In genomic region chr11:11829161-11830000, GRCm38 (mm10) we compare ENCODE assay signal across 10 mouse cellular contexts. TPM values are rescaled to one million over a fixed set of nuclear protein-coding genes. Genes with fewer than 3 reads are reported as not detected.
DNase-seq lines count a peak whose midpoint lies in the region; ATAC-seq and TF ChIP-seq lines count a peak whose summit lies in the region.
"Had no signal": no experiment of that assay in that cellular context is flagged by ENCODE, and none has a peak within 500 bp of the region (broad histone marks: within the 10 kb centered on the region; RNA-seq: fewer than 3 reads in every experiment).

No protein-coding gene starts in this region.

- TF ChIP-seq POLR2A in heart, adult 2 months (IDR thresholded peaks at IDR 0.05; ENCODE audit: insufficient read depth, low read depth, low read length) = no peak

- 27% methylated on average over 11 of the region's 11 CpGs for WGBS in heart, embryonic 15.5 days
- 60% methylated on average over 11 of the region's 11 CpGs for WGBS in heart, adult 2 months
- 23% methylated on average over 11 of the region's 11 CpGs for WGBS in intestine, embryonic 16.5 days

- intact Hi-C loops in heart, adult 2 months (cut with DNase I) = loop anchor here (10.0 kb wide), 1 partner anchor 375 kb away; no protein-coding TSS in a partner anchor
- intact Hi-C loops in left cerebral cortex, postnatal 4 days (cut with DNase I) = no loop called here

- H3K9me3 ChIP-seq in heart, embryonic 15.5 days (replicated peaks) = no peaks in the 10 kb centered on the region
- no peaks in the 10 kb centered on the region for H3K9me3 ChIP-seq in intestine, embryonic 16.5 days (ENCODE audit: control insufficient read depth, low read length)

- no peak for TF ChIP-seq EP300 in heart, adult 2 months (IDR thresholded peaks at IDR 0.05; ENCODE audit: insufficient read depth, low read depth, low read length)

- H3K36me3 ChIP-seq in heart, embryonic 15.5 days = no peaks in the 10 kb centered on the region
- peaks cover 5% of the 10 kb centered on the region; the same call in 1 of the 2 replicates for H3K36me3 ChIP-seq in heart, adult 2 months (ENCODE audit: control insufficient read depth, insufficient read depth, low read length)
- no peaks in the 10 kb centered on the region for H3K36me3 ChIP-seq in intestine, embryonic 16.5 days (ENCODE audit: control insufficient read depth, insufficient read depth, low read length)

- no peak for TF ChIP-seq CTCF in heart, adult 2 months (IDR thresholded peaks at IDR 0.05)

- peaks cover 86% of the 10 kb centered on the region for H3K4me1 ChIP-seq in heart, embryonic 15.5 days (replicated peaks)
- peaks cover 4% of the 10 kb centered on the region for H3K4me1 ChIP-seq in heart, adult 2 months (ENCODE audit: control insufficient read depth, insufficient read depth, low read length)
- peaks cover 44% of the 10 kb centered on the region for H3K4me1 ChIP-seq in intestine, embryonic 16.5 days (ENCODE audit: control insufficient read depth, insufficient read depth, low read length)

- peak overlapping the region; percentile 93 for H3K27ac ChIP-seq in heart, embryonic 15.5 days
- no peak overlapping the region for H3K27ac ChIP-seq in heart, adult 2 months
- H3K27ac ChIP-seq in intestine, embryonic 16.5 days (ENCODE audit: low read length) = peak overlapping the region; percentile 70
- H3K27ac ChIP-seq: macrophage had no signal

- DNase-seq in heart, adult 2 months = no peak
- DNase-seq in WW6 (ENCODE audit: low read depth, low spot score) = peak; percentile 65
- peak; percentile 51 for DNase-seq in lung, postnatal 25 days (ENCODE audit: low spot score)
- no peak for DNase-seq in adrenal gland, postnatal 10 days
- DNase-seq in left cerebral cortex, adult 8-10 months (ENCODE audit: low spot score in 2 of 2) = no peak
- no peak for DNase-seq in left cerebral cortex, postnatal 4 days

- no peaks in the 10 kb centered on the region for H3K27me3 ChIP-seq in heart, embryonic 15.5 days
- H3K27me3 ChIP-seq in heart, adult 2 months (ENCODE audit: control insufficient read depth, insufficient read depth, low read length) = no peaks in the 10 kb centered on the region
- no peaks in the 10 kb centered on the region for H3K27me3 ChIP-seq in intestine, embryonic 16.5 days (replicated peaks; ENCODE audit: control insufficient read depth, insufficient read depth, low read length)
- H3K27me3 ChIP-seq: CH12.LX had no signal

- no peak overlapping the region for H3K4me3 ChIP-seq in heart, embryonic 15.5 days
- H3K4me3 ChIP-seq in heart, adult 2 months = no peak overlapping the region
- H3K4me3 ChIP-seq in intestine, embryonic 16.5 days (ENCODE audit: low read length) = no peak overlapping the region

- H3K9ac ChIP-seq in heart, embryonic 15.5 days = peak overlapping the region; percentile 45
- no peak overlapping the region for H3K9ac ChIP-seq in heart, adult 2 months (ENCODE audit: low read depth, low read length)
- H3K9ac ChIP-seq in intestine, embryonic 16.5 days (ENCODE audit: low read depth, low read length) = peak overlapping the region; percentile 34

- no peaks in the 10 kb centered on the region for H3K79me2 ChIP-seq in heart, adult 2 months (replicated peaks; ENCODE audit: control insufficient read depth, insufficient read depth, low read length)

- ATAC-seq in heart, embryonic 15.5 days (replicated peaks; ENCODE audit: insufficient number of reproducible peaks, insufficient read depth, low FRiP score, low read depth) = peak; percentile 14; the same call in 1 of the 2 replicates
- peak; percentile 68 for ATAC-seq in intestine, embryonic 16.5 days

- peak overlapping the region; percentile 27; the same call in 1 of the 2 replicates for H3K4me2 ChIP-seq in heart, embryonic 15.5 days
- H3K4me2 ChIP-seq in intestine, embryonic 16.5 days (ENCODE audit: low read depth, low read length) = no peak overlapping the region

RNA-seq across cellular contexts. Expression of gene Fignl1, which starts 20.6 kb away (rescaled TPM):
- polyA plus RNA-seq in heart, embryonic 15.5 days (2015; fragmentation: Nextera tagmentation; extraction: Ambion mirVana) = 42.5 and 45.8 TPM in 2 replicates
- under 1 TPM; 0.21 to 0.30 TPM for total RNA-seq in heart, adult 2 months (2021)
- polyA plus RNA-seq in heart, adult 2 months (2012; rRNA removed) = 0.15 and 1.2 TPM in 2 replicates
- 38.1 and 40.4 TPM in 2 replicates for polyA plus RNA-seq in intestine, embryonic 16.5 days (2015; fragmentation: Nextera tagmentation; extraction: Ambion mirVana)
- total RNA-seq in adrenal gland, postnatal 10 days (2021) = 10 to 100 TPM in 1 of 2 experiments, 1 to 10 TPM in 1; 8.9 to 12.1 TPM
- total RNA-seq in left cerebral cortex, adult 8-10 months (2022) = under 1 TPM; 0.67 to 0.89 (median 0.85) TPM
- 1 to 10 TPM; 3.6 to 5.6 TPM for total RNA-seq in left cerebral cortex, postnatal 4 days (2021)

Comparison
In these comparisons a context has a peak if more than half of its experiments do, and no peak if none do; other contexts are left out.
1. DNase-seq: peak in WW6 (single experiment) and lung, postnatal 25 days (single experiment); none in heart, adult 2 months (0 of 2), adrenal gland, postnatal 10 days (single experiment), left cerebral cortex, adult 8-10 months (0 of 2) and left cerebral cortex, postnatal 4 days (single experiment).